Mouse (Mus musculus) thymus, postnatal 0 days (tissue): Measurements from ENCODE around the gene 4933430I17Rik. TPM values are rescaled to one million over a fixed set of nuclear protein-coding genes. Genes with fewer than 3 reads are reported as not detected.

ENCODE experiments used
- DNase-seq: peaks from one replicate; pipeline ENCODE4 v3.0.0-alpha.2; 2015; ENCODE audit warnings: low spot score
- polyA plus RNA-seq: library from polyadenylated mRNA; unstranded; fragments of >200 nt; fragmentation: Nextera tagmentation; extraction: Ambion mirVana; gene quantifications from 2 replicates; pipeline ENCODE4 v1.2.1, GENCODE M21; 2015

The 4933430I17Rik gene
- polyA plus RNA-seq, 1 experiment from 2014 or later: 0.49 TPM

DNA sequence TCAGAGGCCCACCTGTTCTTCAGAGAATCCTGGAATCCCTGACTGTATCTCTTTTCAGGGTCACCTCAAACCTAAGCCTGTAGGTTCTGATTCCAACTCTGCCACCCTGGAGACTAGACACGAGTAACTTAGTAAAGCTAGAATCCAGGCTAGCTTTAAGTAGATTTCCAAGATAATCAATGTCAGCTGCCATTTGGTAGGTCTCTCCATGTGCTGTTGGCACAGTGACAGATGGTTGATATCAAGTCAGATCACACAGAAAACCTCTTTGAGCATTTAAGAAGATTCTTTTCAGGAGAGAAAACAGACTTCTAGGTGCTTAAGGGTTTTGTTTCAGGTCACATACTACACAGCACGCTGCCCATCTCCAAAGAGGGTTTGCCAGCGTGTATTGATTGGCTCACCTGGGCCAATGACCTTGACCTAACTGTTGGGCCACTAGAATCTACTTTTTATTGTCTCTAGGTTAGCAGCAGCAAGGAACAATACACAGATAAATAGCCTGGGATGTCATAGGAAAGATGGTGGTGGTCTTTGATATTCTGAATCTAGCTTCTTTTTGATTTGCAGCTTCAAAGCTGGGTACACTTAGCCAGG lies 21.7 kb upstream of the 4933430I17Rik start, which contains the start of gene Hdhd3:
Gene Hdhd3, minus strand, starts transcription at position 94 of the 597 bp plus-strand sequence.
- no peak for DNase-seq

- DNase-seq: no peak
Measured at GRCm38 (mm10) chr4:62505991-62506390, 19.2 kb upstream of the 4933430I17Rik start.

- peak; percentile 56 for DNase-seq
Measured at GRCm38 (mm10) chr4:62506798-62507197, 18.4 kb upstream of the 4933430I17Rik start.

GRCm38 (mm10) chr4:62508839-62509238 lies 16.3 kb upstream of the 4933430I17Rik start:
- no peak for DNase-seq

DNA sequence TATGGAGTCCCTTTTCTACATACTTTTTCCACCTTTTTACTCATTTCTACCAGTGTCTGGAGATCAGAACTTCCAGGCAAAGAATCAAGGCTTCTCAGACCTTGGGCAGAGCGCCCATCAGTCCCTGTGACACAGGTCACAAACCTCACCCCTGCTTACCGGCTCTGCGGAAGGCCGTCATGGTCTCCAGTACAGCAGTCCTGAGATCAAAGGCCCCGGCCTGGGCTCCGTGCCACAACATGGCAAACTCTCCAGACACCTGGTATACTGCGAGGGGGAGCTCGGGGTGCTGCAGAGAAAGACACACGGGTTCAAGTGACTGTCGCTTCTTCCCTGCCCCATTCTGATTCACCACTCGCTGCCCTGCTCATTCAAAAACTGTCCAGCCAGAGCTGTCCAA lies 15.2 kb upstream of the 4933430I17Rik start:
- DNase-seq: no peak

- DNase-seq: no peak
Measured at GRCm38 (mm10) chr4:62513998-62514506, 11.1 kb upstream of the 4933430I17Rik start.

DNA sequence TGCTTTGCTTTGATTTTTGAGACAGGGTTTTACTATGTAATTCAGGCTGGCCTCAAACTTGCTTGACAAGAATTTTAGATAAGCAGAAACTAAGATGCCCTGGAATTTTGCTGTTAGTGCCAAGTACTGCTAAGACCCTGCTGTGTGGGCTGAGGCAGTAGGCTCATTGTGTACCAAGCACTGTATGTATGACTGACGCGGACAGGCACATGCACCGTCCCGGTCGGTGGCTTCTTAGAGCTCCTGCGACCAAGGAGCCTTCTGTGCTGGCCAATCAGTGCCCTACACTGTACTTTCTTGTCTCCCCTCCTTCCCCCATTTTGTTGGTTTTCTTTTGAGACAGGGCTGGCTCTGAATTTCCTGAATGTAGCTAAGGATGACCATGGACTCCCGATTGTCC lies 10.2 kb upstream of the 4933430I17Rik start:
- no peak for DNase-seq

DNA sequence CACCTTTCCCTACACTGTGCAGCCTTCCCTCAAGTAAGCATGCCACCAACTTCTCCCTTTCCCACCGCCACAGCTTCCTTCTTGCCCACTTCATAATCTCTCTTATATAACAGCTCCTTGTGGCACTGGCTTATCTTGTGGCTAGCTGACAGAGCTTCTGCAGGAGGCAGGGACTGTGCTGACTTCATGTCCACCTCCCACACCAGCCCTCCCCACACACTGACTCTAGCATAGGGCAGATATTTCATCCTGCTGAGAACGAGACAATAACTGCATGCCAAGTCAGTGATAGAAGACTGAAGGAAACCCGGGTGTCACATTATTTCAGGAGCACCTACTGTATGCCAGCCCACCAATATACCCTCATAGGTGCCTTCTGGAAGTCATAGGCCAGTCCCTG lies 9.7 kb upstream of the 4933430I17Rik start:
- no peak for DNase-seq

- no peak for DNase-seq
Measured at GRCm38 (mm10) chr4:62516079-62516478, 9.1 kb upstream of the 4933430I17Rik start.

- DNase-seq: no peak
Measured at GRCm38 (mm10) chr4:62516579-62516978, 8.6 kb upstream of the 4933430I17Rik start.

- no peak for DNase-seq
Measured at GRCm38 (mm10) chr4:62517046-62517445, 8.1 kb upstream of the 4933430I17Rik start.

DNA sequence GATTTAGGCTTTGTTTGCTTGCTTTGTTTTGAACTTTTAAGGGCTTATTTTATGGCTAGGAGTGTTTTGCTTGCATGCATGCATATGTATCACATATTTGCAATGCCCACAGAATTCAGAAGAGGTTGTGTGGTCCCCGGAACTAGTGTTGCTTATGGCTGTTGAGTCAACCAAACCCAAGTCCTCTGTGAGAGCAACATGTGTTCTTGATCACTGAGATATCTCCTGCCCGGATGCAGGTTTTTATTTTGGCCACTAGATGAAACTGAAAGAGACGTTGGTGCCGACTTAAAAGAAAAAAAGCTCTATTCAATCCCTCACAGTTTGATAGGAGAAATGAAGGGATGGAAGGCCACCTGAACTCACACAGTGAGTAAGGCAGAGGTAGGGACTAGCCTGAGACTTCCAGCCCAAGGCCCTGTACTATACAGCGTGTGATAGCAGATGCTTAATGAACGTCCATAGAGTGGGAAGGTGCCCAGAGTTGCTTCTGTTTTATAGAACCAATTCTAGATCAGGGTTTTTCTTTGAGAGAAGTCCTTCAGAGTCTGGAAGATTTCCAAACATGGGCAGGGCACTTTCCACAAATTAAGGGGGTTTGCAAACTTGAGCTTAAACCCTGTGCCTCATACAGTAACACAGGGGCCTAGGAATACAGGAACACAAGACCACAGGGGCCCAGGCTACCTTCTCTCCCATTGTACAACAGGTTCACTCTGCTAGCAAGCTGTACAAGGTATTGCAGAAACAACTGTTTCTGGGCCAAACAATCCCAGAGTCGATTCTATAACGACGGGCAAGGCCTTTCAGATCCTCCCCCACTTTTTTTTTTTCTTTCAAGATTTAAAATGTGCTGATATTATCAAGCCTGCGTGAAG lies 7.4 kb upstream of the 4933430I17Rik start:
- no peak for DNase-seq

GRCm38 (mm10) chr4:62518416-62519121 lies 6.6 kb upstream of the 4933430I17Rik start:
- peak; percentile 27 for DNase-seq

- no peak for DNase-seq
Measured at GRCm38 (mm10) chr4:62519122-62519848, 5.9 kb upstream of the 4933430I17Rik start.

DNA sequence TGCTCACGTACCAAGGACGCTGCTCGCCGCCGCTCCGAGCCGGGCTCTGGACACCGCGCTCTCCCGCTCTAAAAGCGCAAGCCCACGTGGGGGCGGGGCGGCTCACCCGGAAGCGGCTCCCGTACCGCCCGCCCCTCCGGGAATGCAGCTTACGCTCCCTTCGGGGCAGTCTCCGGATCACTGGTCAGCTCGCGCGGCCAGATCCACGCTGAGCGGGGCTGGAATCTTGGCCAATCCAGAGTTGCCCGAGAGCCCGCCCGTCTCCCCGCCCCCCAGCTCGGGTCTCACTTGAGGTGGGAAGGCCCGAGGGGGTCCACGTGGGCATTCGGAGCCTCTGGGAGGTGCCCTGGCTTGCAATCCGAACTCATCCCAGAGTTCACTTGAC lies 5.3 kb upstream of the 4933430I17Rik start, which contains the start of gene Alad:
Gene Alad, minus strand, starts transcription at position 70 of the 385 bp plus-strand sequence.
- peak; percentile 75 for DNase-seq

DNA sequence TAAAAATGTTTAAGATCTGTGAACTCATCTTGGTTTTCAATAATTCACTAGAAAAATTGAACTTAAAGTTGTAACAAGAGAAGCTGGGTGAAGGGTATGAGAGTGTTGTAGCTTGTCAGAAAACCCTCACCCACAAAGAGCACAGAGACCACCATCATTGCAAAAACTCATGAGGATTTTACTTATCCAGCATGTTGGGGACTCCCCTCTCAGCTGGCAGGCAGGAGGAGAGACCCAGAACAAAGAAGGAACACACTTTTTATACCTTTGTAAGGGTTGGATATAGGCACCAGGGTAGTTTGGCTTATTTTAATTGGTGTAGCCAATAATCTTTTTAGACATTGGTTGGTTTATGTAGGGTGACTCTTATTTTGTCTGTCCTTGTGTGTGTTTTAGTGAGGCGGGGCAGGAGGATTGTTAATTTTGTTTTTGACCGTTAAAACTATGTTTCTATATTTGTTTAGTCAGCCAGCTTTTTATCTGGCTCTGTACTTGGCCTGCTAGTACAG lies 4.2 kb upstream of the 4933430I17Rik start:
- DNase-seq: no peak

GRCm38 (mm10) chr4:62525489-62525811 lies 281 bp downstream of the 4933430I17Rik start:
- no peak for DNase-seq

GRCm38 (mm10) chr4:62526256-62526655 lies 1.1 kb downstream of the 4933430I17Rik start:
- DNase-seq: no peak

GRCm38 (mm10) chr4:62527655-62528054 lies 2.5 kb downstream of the 4933430I17Rik start:
- DNase-seq: no peak

- no peak for DNase-seq
Measured at GRCm38 (mm10) chr4:62533729-62534128, 8.6 kb downstream of the 4933430I17Rik start.

DNA sequence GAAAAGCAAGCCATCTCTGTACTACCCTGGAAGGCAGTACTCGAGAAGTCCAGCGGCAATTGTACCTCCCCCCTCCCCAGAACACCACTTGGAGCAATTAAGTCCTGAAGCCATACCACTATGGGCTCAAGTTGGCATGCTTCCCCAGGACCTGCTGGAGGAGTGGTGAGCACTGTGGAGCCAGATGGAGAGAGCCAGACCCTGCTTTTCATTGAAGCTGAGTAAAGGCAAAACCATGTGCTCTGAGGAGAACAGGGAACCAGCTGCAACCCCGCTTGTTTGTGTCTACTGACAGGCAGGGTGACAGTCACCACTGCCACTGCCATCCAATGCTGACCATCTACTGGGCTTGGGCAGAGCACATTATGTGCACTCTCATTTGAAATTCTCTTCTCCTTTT lies 16.6 kb downstream of the 4933430I17Rik start:
- no peak for DNase-seq
